Comparison of ENCODE assay signal across 9 mouse cellular contexts in the genomic region with DNA sequence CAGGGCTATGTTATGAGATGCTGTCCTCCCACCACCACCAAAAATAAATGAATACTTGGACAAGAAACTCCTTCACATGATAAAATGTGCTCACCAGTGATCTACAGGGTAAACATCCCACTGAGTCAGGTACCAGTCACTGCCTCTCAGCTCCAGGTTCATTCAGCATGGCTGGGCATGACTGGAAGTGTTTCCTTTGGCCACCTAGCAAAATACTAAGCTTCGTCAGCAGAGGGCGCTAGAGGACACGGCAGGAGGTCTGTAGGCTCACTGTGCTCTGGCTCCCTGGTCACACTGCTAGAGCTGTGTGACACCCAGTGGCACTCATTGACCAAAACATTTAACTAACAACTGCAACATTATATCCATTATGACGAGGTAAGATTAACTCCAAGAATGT. TPM values are rescaled to one million over a fixed set of nuclear protein-coding genes. Genes with fewer than 3 reads are reported as not detected.
DNase-seq lines count a peak whose midpoint lies in the region; ATAC-seq and TF ChIP-seq lines count a peak whose summit lies in the region.
"Had no signal": no experiment of that assay in that cellular context is flagged by ENCODE, and none has a peak within 500 bp of the region (broad histone marks: within the 10 kb centered on the region; RNA-seq: fewer than 3 reads in every experiment).

No protein-coding gene starts in this region.

- intact Hi-C loops in heart, postnatal 14 days (cut with DNase I): loop anchor here (1.0 to 10.0 kb wide), 2 partner anchors 131 to 209 kb away; partner anchors contain the start of gene Smbd1

- H3K4me2 ChIP-seq in forebrain, embryonic 11.5 days (ENCODE audit: low read depth, low read length, severe bottlenecking): no peak overlapping the region
- H3K4me2 ChIP-seq in lung, postnatal 0 days (replicated peaks; ENCODE audit: low read depth, low read length): no peak overlapping the region

- TF ChIP-seq EP300 in MEL (IDR thresholded peaks at IDR 0.05; ENCODE audit: low read depth in 1 of 2, low read length in 2 of 2): no peak
- no peak for TF ChIP-seq EP300 in lung, postnatal 0 days (IDR thresholded peaks at IDR 0.05)

- no peak for TF ChIP-seq POLR2A in MEL (IDR thresholded peaks at IDR 0.05; ENCODE audit: control insufficient read depth in 1 of 2, insufficient read depth in 1 of 2, low read depth in 1 of 2, low read length in 2 of 2, poor library complexity in 1 of 2)

- DNase-seq in MEL (ENCODE audit: low read depth, low spot score): peak; percentile 86
- peak; percentile 85 for DNase-seq in c-Kit-positive CD71-negative TER-119-negative erythroid progenitor cells, embryonic 14.5 days (ENCODE audit: low read depth)
- DNase-seq in forebrain, embryonic 11.5 days (ENCODE audit: low spot score): peak; percentile 90
- DNase-seq in heart, postnatal 14 days: peak; percentile 88 to 95
- peak; percentile 72 to 91 for DNase-seq in layer of hippocampus, adult 2 months (ENCODE audit: low spot score in 2 of 2)
- DNase-seq in lung, postnatal 0 days (ENCODE audit: low spot score): peak; percentile 93
- peak; percentile 85 for DNase-seq in right cerebral cortex, postnatal 14 days
- DNase-seq in urinary bladder, postnatal 25 days (ENCODE audit: low spot score): peak; percentile 88

- ATAC-seq in forebrain, embryonic 11.5 days (replicated peaks; ENCODE audit: low FRiP score): no peak
- ATAC-seq in lung, postnatal 0 days: peak; percentile 84

- no peak overlapping the region for H3K4me3 ChIP-seq in MEL (ENCODE audit: control insufficient read depth in 1 of 2, insufficient read depth in 1 of 2, low read depth in 2 of 2, low read length in 2 of 2)
- H3K4me3 ChIP-seq in forebrain, embryonic 11.5 days (ENCODE audit: low read depth, low read length): no peak overlapping the region
- no peak overlapping the region for H3K4me3 ChIP-seq in layer of hippocampus, adult 2 months
- H3K4me3 ChIP-seq in lung, postnatal 0 days (ENCODE audit: low read depth, low read length): no peak overlapping the region
- H3K4me3 ChIP-seq: myocyte had no signal

- H3K79me2 ChIP-seq in MEL (ENCODE audit: control insufficient read depth, insufficient read depth, low read length, poor library complexity): no peaks in the 10 kb centered on the region

- no peaks in the 10 kb centered on the region for H3K36me3 ChIP-seq in MEL (ENCODE audit: control insufficient read depth in 1 of 2, insufficient read depth in 2 of 2, low read length in 2 of 2)
- H3K36me3 ChIP-seq in forebrain, embryonic 11.5 days (ENCODE audit: control insufficient read depth, insufficient read depth, low read length): no peaks in the 10 kb centered on the region
- H3K36me3 ChIP-seq in lung, postnatal 0 days (ENCODE audit: insufficient read depth, low read length): no peaks in the 10 kb centered on the region

- WGBS in forebrain, embryonic 11.5 days: 6% methylated on average over 4 of the region's 4 CpGs
- WGBS in lung, postnatal 0 days: 6% methylated on average over 4 of the region's 4 CpGs

- TF ChIP-seq CTCF in MEL (IDR thresholded peaks at IDR 0.05 in 2 of 3, conservative IDR thresholded peaks at IDR 0.05 in 1 of 3; ENCODE audit: control insufficient read depth in 1 of 3, insufficient read depth in 1 of 3, low read depth in 2 of 3, low read length in 3 of 3, poor library complexity in 1 of 3, severe bottlenecking in 1 of 3): peak; percentile 93 to 98 (median 97)
- TF ChIP-seq CTCF in layer of hippocampus, adult 2 months (conservative IDR thresholded peaks at IDR 0.05): peak; percentile 95
- TF ChIP-seq CTCF in lung, postnatal 0 days (IDR thresholded peaks at IDR 0.05): peak; percentile 99

- no peaks in the 10 kb centered on the region for H3K9me3 ChIP-seq in MEL (replicated peaks; ENCODE audit: insufficient read depth, low read length)
- no peaks in the 10 kb centered on the region for H3K9me3 ChIP-seq in forebrain, embryonic 11.5 days (ENCODE audit: control insufficient read depth, low read length)
- H3K9me3 ChIP-seq in lung, postnatal 0 days (ENCODE audit: low read length): no peaks in the 10 kb centered on the region

- H3K9ac ChIP-seq in MEL (ENCODE audit: control insufficient read depth, low read depth, low read length, poor library complexity, severe bottlenecking): no peak overlapping the region
- H3K9ac ChIP-seq in forebrain, embryonic 11.5 days (ENCODE audit: low read length): no peak overlapping the region
- no peak overlapping the region for H3K9ac ChIP-seq in lung, postnatal 0 days (replicated peaks; ENCODE audit: low read depth)

- no peaks in the 10 kb centered on the region for H3K27me3 ChIP-seq in MEL (ENCODE audit: control insufficient read depth in 1 of 2, insufficient read depth in 2 of 2, low read length in 2 of 2)
- H3K27me3 ChIP-seq in forebrain, embryonic 11.5 days (ENCODE audit: control insufficient read depth, insufficient read depth, low read length): no peaks in the 10 kb centered on the region
- H3K27me3 ChIP-seq in lung, postnatal 0 days (replicated peaks; ENCODE audit: insufficient read depth, low read length): no peaks in the 10 kb centered on the region

- peak; percentile 79 for TF ChIP-seq RAD21 in MEL (IDR thresholded peaks at IDR 0.05; ENCODE audit: low read depth, low read length)

- no peak overlapping the region for H3K27ac ChIP-seq in MEL (ENCODE audit: control insufficient read depth, low read depth, low read length)
- H3K27ac ChIP-seq in forebrain, embryonic 11.5 days (ENCODE audit: low read depth, low read length): no peak overlapping the region
- no peak overlapping the region; the same call in 1 of the 2 replicates for H3K27ac ChIP-seq in layer of hippocampus, adult 2 months
- no peak overlapping the region for H3K27ac ChIP-seq in lung, postnatal 0 days (ENCODE audit: low read length)

- no peaks in the 10 kb centered on the region for H3K4me1 ChIP-seq in MEL (ENCODE audit: control insufficient read depth in 1 of 2, insufficient read depth in 2 of 2, low read length in 2 of 2)
- no peaks in the 10 kb centered on the region for H3K4me1 ChIP-seq in forebrain, embryonic 11.5 days (replicated peaks; ENCODE audit: control insufficient read depth, insufficient read depth, low read length)
- H3K4me1 ChIP-seq in lung, postnatal 0 days (ENCODE audit: insufficient read depth, low read depth, low read length): no peaks in the 10 kb centered on the region

TF ChIP-seq in MEL, 35 proteins besides CTCF, POLR2A, EP300 and RAD21:
- no peak for TF ChIP-seq USF2 (IDR thresholded peaks at IDR 0.05; ENCODE audit: borderline replicate concordance in 1 of 2, insufficient read depth in 1 of 2, low read depth in 1 of 2, low read length in 2 of 2)
- TF ChIP-seq HCFC1 (IDR thresholded peaks at IDR 0.05; ENCODE audit: low read depth, low read length): no peak
- peak; percentile 85 for TF ChIP-seq SMC3 (IDR thresholded peaks at IDR 0.05; ENCODE audit: low read depth, low read length)
- TF ChIP-seq ZC3H11A (IDR thresholded peaks at IDR 0.05; ENCODE audit: low read depth, low read length): peak; percentile 67
- TF ChIP-seq ETS1 (IDR thresholded peaks at IDR 0.05; ENCODE audit: low read depth, low read length): no peak
- 0 out of 2 replicates have a peak, but pooled peaks have one; percentile 13 for TF ChIP-seq MAX (IDR thresholded peaks at IDR 0.05; ENCODE audit: low read length)
- TF ChIP-seq ZNF384 (IDR thresholded peaks at IDR 0.05; ENCODE audit: low read depth, low read length): peak; percentile 48; the same call in 1 of the 2 replicates
- 0 out of 2 replicates have a peak, but pooled peaks have one; percentile 23 for TF ChIP-seq MYC (IDR thresholded peaks at IDR 0.05; ENCODE audit: low read depth, low read length)
- TF ChIP-seq RCOR1 (IDR thresholded peaks at IDR 0.05; ENCODE audit: low read depth, low read length): no peak
TF ChIP-seq in MEL: peak in this region for 5.

RNA-seq across cellular contexts. Expression of gene Iqcg, which starts 32.3 kb away (rescaled TPM):
- 13.6 and 15.0 TPM in 2 replicates for total RNA-seq in MEL (2012; rRNA removed)
- 10 to 100 TPM in 1 of 2 experiments, not detected in 1; 40.4 TPM for polyA plus RNA-seq in MEL (2012; ENCODE audit: insufficient read depth in 1 of 2, insufficient read length in 2 of 2, low read depth in 1 of 2, low replicate concordance in 2 of 2, missing spikeins in 1 of 2)
- 4.2 and 5.3 TPM in 2 replicates for polyA plus RNA-seq in forebrain, embryonic 11.5 days (2014; fragmentation: Nextera tagmentation; extraction: Ambion mirVana)
- total RNA-seq in heart, postnatal 14 days (2021): under 1 TPM; 0.60 to 0.73 TPM
- total RNA-seq in layer of hippocampus, adult 2 months (2021): 1 to 10 TPM; 4.8 to 5.4 TPM
- polyA plus RNA-seq in lung, postnatal 0 days (2015; fragmentation: Nextera tagmentation; extraction: Ambion mirVana): 6.0 and 7.6 TPM in 2 replicates

RNA-seq across cellular contexts. Expression of gene Rpl35a, which starts 32.5 kb away (rescaled TPM):
- 2,034 and 2,314 TPM in 2 replicates for total RNA-seq in MEL (2012; rRNA removed)
- polyA plus RNA-seq in MEL (2012; ENCODE audit: insufficient read depth in 1 of 2, insufficient read length in 2 of 2, low read depth in 1 of 2, low replicate concordance in 2 of 2, missing spikeins in 1 of 2): 1,000 to 10,000 TPM in 1 of 2 experiments, not detected in 1; 1,572 TPM
- 746 and 852 TPM in 2 replicates for polyA plus RNA-seq in forebrain, embryonic 11.5 days (2014; fragmentation: Nextera tagmentation; extraction: Ambion mirVana)
- 100 to 1,000 TPM; 297 to 302 TPM for total RNA-seq in heart, postnatal 14 days (2021)
- total RNA-seq in layer of hippocampus, adult 2 months (2021): 100 to 1,000 TPM; 323 to 325 TPM
- 641 and 670 TPM in 2 replicates for polyA plus RNA-seq in lung, postnatal 0 days (2015; fragmentation: Nextera tagmentation; extraction: Ambion mirVana)

RNA-seq across cellular contexts. Expression of gene Lmln, which starts 38.6 kb away (rescaled TPM):
- total RNA-seq in MEL (2012; rRNA removed): 2.0 and 2.7 TPM in 2 replicates
- polyA plus RNA-seq in MEL (2012; ENCODE audit: insufficient read depth in 1 of 2, insufficient read length in 2 of 2, low read depth in 1 of 2, low replicate concordance in 2 of 2, missing spikeins in 1 of 2): 1 to 10 TPM in 1 of 2 experiments, not detected in 1; 3.8 TPM
- polyA plus RNA-seq in forebrain, embryonic 11.5 days (2014; fragmentation: Nextera tagmentation; extraction: Ambion mirVana): 3.5 and 4.5 TPM in 2 replicates
- 1 to 10 TPM; 1.9 to 5.0 TPM for total RNA-seq in heart, postnatal 14 days (2021)
- 10 to 100 TPM; 11.5 to 16.8 TPM for total RNA-seq in layer of hippocampus, adult 2 months (2021)
- polyA plus RNA-seq in lung, postnatal 0 days (2015; fragmentation: Nextera tagmentation; extraction: Ambion mirVana): 1.1 TPM in 2 replicates
